Mouse (Mus musculus): Measurements from ENCODE around the gene Ntn1. TPM values are rescaled to one million over a fixed set of nuclear protein-coding genes. Genes with fewer than 3 reads are reported as not detected.

The Ntn1 gene
- polyA plus RNA-seq, 1 experiment from 2014 or later: 12.5 TPM

DNA sequence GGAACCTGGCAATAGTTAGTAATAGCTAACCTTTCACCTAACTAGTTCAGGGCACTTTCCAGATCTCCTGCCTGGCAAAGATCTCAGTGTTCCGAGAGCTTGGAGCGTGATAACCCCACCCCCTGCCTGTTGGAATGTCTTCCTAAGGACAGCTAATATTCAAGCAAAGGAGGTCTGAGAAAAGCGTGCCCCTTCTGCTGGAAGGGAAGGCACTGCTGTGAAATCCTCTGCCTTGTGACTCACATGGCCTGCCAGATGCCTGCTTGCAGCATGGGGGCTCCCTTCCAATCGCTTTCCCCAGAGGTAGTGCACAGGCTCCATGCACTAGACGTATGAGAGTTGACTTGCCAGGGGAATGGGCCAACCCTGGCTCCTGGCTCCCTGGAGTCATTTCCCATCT, 113.3 kb downstream of the Ntn1 start:
- Histone ChIP-seq H3K9ac (no peak overlapping the region), H3K36me3 (no peaks in the 10 kb centered on the region), H3K4me2 (replicated peaks) (no peak overlapping the region), H3K27me3 (peaks cover 5% of the 10 kb centered on the region; the same call in 1 of the 2 replicates), H3K9me3 (replicated peaks) (no peaks in the 10 kb centered on the region), H3K4me1 (peaks cover 29% of the 10 kb centered on the region), H3K4me3 (replicated peaks) (no peak overlapping the region), H3K27ac (replicated peaks) (no peak overlapping the region)
- ATAC-seq (ENCODE audit: insufficient number of reproducible peaks, low FRiP score, low TSS enrichment, low read depth): no peak
- 69% methylated on average over 5 of the region's 5 CpGs for WGBS

DNA sequence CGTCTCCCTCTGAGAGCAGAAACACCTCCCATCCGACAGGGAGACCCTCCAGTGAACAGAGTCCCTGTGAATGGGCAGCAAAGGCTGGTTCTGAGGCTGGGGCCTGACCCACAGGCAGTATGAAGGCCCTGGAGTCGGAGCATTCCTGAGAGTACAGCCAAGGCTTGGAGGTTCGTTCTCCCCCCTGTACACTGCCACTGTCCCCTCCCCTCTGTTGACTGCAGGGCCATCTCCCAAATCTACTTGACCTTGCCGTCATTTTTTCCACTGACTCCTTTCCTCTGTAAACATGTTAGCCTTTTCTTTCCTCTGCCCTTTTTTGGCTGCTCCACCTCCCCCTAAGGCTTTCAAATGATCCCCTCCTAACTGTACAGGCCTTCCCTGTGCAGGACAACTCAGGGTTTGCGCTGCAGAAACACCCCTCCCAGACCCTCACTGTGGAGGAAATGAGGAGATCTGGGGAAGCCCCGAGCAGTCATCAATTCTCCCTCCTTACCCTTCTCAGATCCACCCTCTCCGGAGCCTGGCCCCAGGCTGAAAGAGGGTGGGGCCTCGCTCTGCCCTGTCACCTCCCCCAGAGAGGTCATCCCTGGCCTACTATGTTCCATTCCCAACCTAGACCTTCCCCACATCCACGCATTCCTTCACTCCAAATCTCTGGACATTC, 114.3 kb downstream of the Ntn1 start:
- H3K4me1 ChIP-seq: peaks cover 20% of the 10 kb centered on the region
- H3K27me3 ChIP-seq: no peaks in the 10 kb centered on the region
- H3K36me3 ChIP-seq: no peaks in the 10 kb centered on the region
- H3K9ac ChIP-seq: no peak overlapping the region
- no peak for ATAC-seq (ENCODE audit: insufficient number of reproducible peaks, low FRiP score, low TSS enrichment, low read depth)
- no peak overlapping the region for H3K4me3 ChIP-seq (replicated peaks)
- no peak overlapping the region for H3K4me2 ChIP-seq (replicated peaks)
- WGBS: 51% methylated on average over 10 of the region's 10 CpGs
- no peaks in the 10 kb centered on the region for H3K9me3 ChIP-seq (replicated peaks)
- no peak overlapping the region for H3K27ac ChIP-seq (replicated peaks)

GRCm38 (mm10) chr11:68285754-68286141, 114.9 kb downstream of the Ntn1 start:
- WGBS: 40% methylated on average over 3 of the region's 3 CpGs
- Histone ChIP-seq H3K36me3 (no peaks in the 10 kb centered on the region), H3K27me3 (no peaks in the 10 kb centered on the region), H3K4me1 (peaks cover 15% of the 10 kb centered on the region), H3K9me3 (replicated peaks) (no peaks in the 10 kb centered on the region), H3K27ac (replicated peaks) (no peak overlapping the region), H3K4me2 (replicated peaks) (no peak overlapping the region), H3K9ac (no peak overlapping the region), H3K4me3 (replicated peaks) (no peak overlapping the region)
- ATAC-seq (ENCODE audit: insufficient number of reproducible peaks, low FRiP score, low TSS enrichment, low read depth): no peak

DNA sequence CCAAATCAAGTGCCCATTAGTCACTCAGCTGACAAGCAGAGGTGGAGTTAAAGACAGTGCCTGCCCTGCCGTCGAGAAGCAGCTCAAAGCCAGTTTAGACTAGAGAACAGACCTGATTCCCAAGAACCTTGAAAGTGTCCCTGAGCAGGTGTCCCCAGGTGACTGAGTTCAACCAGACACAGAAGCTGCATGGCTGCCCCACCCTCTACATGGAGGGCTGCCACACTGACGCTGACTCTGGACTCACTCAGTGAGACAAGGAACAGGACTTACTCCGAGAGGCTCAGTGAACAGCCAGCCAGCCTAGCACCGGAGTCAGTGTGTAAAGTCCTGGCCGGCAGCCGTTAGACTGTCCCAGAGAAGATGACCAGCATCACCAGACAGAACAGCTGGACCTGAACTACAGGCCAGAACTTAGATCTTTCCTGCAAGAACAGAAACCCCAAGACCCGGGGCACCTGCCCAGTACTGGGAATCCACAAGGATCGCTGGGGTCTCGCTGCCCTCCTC, 120.6 kb downstream of the Ntn1 start:
- no peak overlapping the region for H3K27ac ChIP-seq (replicated peaks)
- 0 out of 2 replicates have a peak, but pooled peaks cover 3% of the 10 kb centered on the region for H3K27me3 ChIP-seq
- ATAC-seq (ENCODE audit: insufficient number of reproducible peaks, low FRiP score, low TSS enrichment, low read depth): no peak
- WGBS: 81% methylated on average over 10 of the region's 10 CpGs
- H3K9ac ChIP-seq: no peak overlapping the region
- no peaks in the 10 kb centered on the region for H3K9me3 ChIP-seq (replicated peaks)
- H3K4me1 ChIP-seq: 0 out of 2 replicates have a peak, but pooled peaks cover under 1% of the 10 kb centered on the region
- no peak overlapping the region for H3K4me3 ChIP-seq (replicated peaks)
- H3K4me2 ChIP-seq (replicated peaks): no peak overlapping the region
- H3K36me3 ChIP-seq: no peaks in the 10 kb centered on the region

- WGBS: 44% methylated on average over 6 of the region's 7 CpGs
- Histone ChIP-seq H3K4me2 (replicated peaks) (no peak overlapping the region), H3K36me3 (no peaks in the 10 kb centered on the region), H3K9me3 (replicated peaks) (no peaks in the 10 kb centered on the region), H3K4me1 (0 out of 2 replicates have a peak, but pooled peaks cover 9% of the 10 kb centered on the region), H3K27ac (replicated peaks) (no peak overlapping the region), H3K4me3 (replicated peaks) (no peak overlapping the region), H3K9ac (no peak overlapping the region), H3K27me3 (0 out of 2 replicates have a peak, but pooled peaks cover 3% of the 10 kb centered on the region)
- no peak for ATAC-seq (ENCODE audit: insufficient number of reproducible peaks, low FRiP score, low TSS enrichment, low read depth)
Observed at GRCm38 (mm10) chr11:68276945-68277344, 123.7 kb downstream of the Ntn1 start.

GRCm38 (mm10) chr11:68274331-68274811, 126.3 kb downstream of the Ntn1 start:
- H3K36me3 ChIP-seq: no peaks in the 10 kb centered on the region
- H3K27ac ChIP-seq (replicated peaks): no peak overlapping the region
- no peak overlapping the region for H3K4me2 ChIP-seq (replicated peaks)
- H3K4me1 ChIP-seq: peaks cover 19% of the 10 kb centered on the region; the same call in 1 of the 2 replicates
- no peak overlapping the region for H3K4me3 ChIP-seq (replicated peaks)
- H3K9me3 ChIP-seq (replicated peaks): no peaks in the 10 kb centered on the region
- 64% methylated on average over 10 of the region's 10 CpGs for WGBS
- no peak overlapping the region for H3K9ac ChIP-seq
- no peaks in the 10 kb centered on the region for H3K27me3 ChIP-seq
- ATAC-seq (ENCODE audit: insufficient number of reproducible peaks, low FRiP score, low TSS enrichment, low read depth): no peak

GRCm38 (mm10) chr11:68273855-68274254, 126.8 kb downstream of the Ntn1 start:
- no peak overlapping the region for H3K27ac ChIP-seq (replicated peaks)
- H3K9me3 ChIP-seq (replicated peaks): no peaks in the 10 kb centered on the region
- H3K4me1 ChIP-seq: peaks cover 19% of the 10 kb centered on the region; the same call in 1 of the 2 replicates
- no peak overlapping the region for H3K4me2 ChIP-seq (replicated peaks)
- no peak overlapping the region for H3K9ac ChIP-seq
- ATAC-seq (ENCODE audit: insufficient number of reproducible peaks, low FRiP score, low TSS enrichment, low read depth): no peak
- no peak overlapping the region for H3K4me3 ChIP-seq (replicated peaks)
- H3K27me3 ChIP-seq: no peaks in the 10 kb centered on the region
- WGBS: 89% methylated on average over 12 of the region's 12 CpGs
- H3K36me3 ChIP-seq: no peaks in the 10 kb centered on the region

GRCm38 (mm10) chr11:68270730-68271467, 129.7 kb downstream of the Ntn1 start:
- no peaks in the 10 kb centered on the region for H3K9me3 ChIP-seq (replicated peaks)
- H3K27ac ChIP-seq (replicated peaks): no peak overlapping the region
- no peak overlapping the region for H3K4me3 ChIP-seq (replicated peaks)
- 57% methylated on average over 19 of the region's 19 CpGs for WGBS
- H3K9ac ChIP-seq: no peak overlapping the region
- ATAC-seq (ENCODE audit: insufficient number of reproducible peaks, low FRiP score, low TSS enrichment, low read depth): peak; percentile 56; the same call in 1 of the 2 replicates
- H3K36me3 ChIP-seq: no peaks in the 10 kb centered on the region
- H3K4me2 ChIP-seq (replicated peaks): no peak overlapping the region
- no peaks in the 10 kb centered on the region for H3K27me3 ChIP-seq
- peaks cover 19% of the 10 kb centered on the region; the same call in 1 of the 2 replicates for H3K4me1 ChIP-seq

- Histone ChIP-seq H3K4me2 (replicated peaks) (no peak overlapping the region), H3K9ac (no peak overlapping the region), H3K4me1 (peaks cover 6% of the 10 kb centered on the region; the same call in 1 of the 2 replicates), H3K27ac (replicated peaks) (no peak overlapping the region), H3K4me3 (replicated peaks) (no peak overlapping the region), H3K9me3 (replicated peaks) (no peaks in the 10 kb centered on the region), H3K36me3 (no peaks in the 10 kb centered on the region), H3K27me3 (no peaks in the 10 kb centered on the region)
- 83% methylated on average over 5 of the region's 5 CpGs for WGBS
- no peak for ATAC-seq (ENCODE audit: insufficient number of reproducible peaks, low FRiP score, low TSS enrichment, low read depth)
Observed at GRCm38 (mm10) chr11:68264276-68264675, 136.3 kb downstream of the Ntn1 start.

DNA sequence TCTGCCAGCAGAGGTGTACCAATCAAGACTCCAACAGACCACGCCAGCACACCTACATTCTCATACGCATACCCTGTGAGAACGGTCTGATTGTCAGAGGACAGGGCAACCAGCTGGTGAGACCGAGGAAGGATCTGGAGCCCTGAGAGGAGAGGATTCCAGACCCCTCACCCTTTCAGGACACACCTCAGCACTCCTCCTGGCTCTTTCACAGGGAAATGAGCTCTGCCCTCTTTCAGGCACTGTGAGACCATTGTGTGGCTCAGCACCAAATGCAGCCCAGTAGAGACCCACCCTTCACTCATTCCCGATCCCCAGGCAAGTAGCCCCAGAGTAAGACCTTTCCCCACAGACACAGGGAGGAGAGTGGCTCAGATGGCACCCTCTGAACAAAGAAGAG, 137.5 kb downstream of the Ntn1 start:
- no peak overlapping the region for H3K27ac ChIP-seq (replicated peaks)
- H3K4me2 ChIP-seq (replicated peaks): no peak overlapping the region
- no peaks in the 10 kb centered on the region for H3K36me3 ChIP-seq
- 82% methylated on average over 5 of the region's 5 CpGs for WGBS
- no peak for ATAC-seq (ENCODE audit: insufficient number of reproducible peaks, low FRiP score, low TSS enrichment, low read depth)
- H3K4me1 ChIP-seq: peaks cover 6% of the 10 kb centered on the region; the same call in 1 of the 2 replicates
- H3K9me3 ChIP-seq (replicated peaks): no peaks in the 10 kb centered on the region
- H3K27me3 ChIP-seq: no peaks in the 10 kb centered on the region
- no peak overlapping the region for H3K4me3 ChIP-seq (replicated peaks)
- no peak overlapping the region for H3K9ac ChIP-seq

DNA sequence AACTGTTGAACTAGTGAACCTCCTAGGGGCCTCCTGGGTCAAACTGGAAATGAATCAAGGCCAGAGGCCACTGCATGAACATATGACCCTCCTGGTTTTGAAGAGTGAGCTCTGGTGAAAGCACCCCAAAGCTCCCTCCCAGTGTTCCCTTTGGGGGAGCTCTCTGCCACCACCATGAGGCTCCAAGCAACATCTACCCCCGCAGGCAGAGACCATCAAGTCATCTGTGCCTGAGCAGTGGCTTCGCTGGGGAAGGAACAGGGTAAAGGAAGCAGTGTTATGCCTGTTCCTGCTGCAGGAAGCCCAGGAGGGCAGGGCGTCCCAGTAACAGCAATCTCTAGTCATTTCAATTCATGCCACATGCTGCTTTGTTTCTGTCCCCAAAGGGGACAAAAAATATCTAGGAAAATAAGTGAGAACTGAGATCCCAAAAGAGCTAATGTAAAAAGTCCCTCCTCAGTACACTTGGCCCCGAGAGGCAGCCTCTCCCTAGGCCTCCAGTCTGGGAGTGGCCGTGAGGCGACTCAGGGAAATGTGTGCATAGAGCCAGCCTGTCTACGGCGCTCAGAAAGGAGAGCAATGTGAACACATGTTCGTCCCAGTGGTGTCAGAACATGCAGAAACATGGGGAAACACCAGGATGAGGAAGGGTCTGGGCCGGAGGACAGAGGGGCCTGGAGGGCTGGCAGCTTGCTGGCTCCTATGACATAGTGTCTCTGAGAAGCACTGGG, 139.3 kb downstream of the Ntn1 start:
- Histone ChIP-seq H3K36me3 (no peaks in the 10 kb centered on the region), H3K9ac (no peak overlapping the region), H3K4me2 (replicated peaks) (no peak overlapping the region), H3K4me1 (peaks cover 6% of the 10 kb centered on the region; the same call in 1 of the 2 replicates), H3K9me3 (replicated peaks) (no peaks in the 10 kb centered on the region), H3K4me3 (replicated peaks) (no peak overlapping the region), H3K27me3 (no peaks in the 10 kb centered on the region), H3K27ac (replicated peaks) (no peak overlapping the region)
- 52% methylated on average over 10 of the region's 10 CpGs for WGBS
- ATAC-seq (ENCODE audit: insufficient number of reproducible peaks, low FRiP score, low TSS enrichment, low read depth): no peak
